Mouse (Mus musculus): ENCODE data around the gene Ajap1.

- TF ChIP-seq HCFC1 (IDR thresholded peaks at IDR 0.05; ENCODE audit: borderline replicate concordance, insufficient read depth, low read length) = no peak
- TF ChIP-seq CHD2 (IDR thresholded peaks at IDR 0.05; ENCODE audit: low read depth, low read length) = no peak
- TF ChIP-seq ZC3H11A (IDR thresholded peaks at IDR 0.05; ENCODE audit: borderline replicate concordance, low read depth, low read length) = no peak
- no peak for TF ChIP-seq ZNF384 (IDR thresholded peaks at IDR 0.05; ENCODE audit: low read depth, low read length)
Measured at GRCm38 (mm10) chr4:153340887-153341286, 141.7 kb downstream of the Ajap1 start.
